Mouse (Mus musculus): ENCODE data around the gene Csl. TPM values are rescaled to one million over a fixed set of nuclear protein-coding genes. Genes with fewer than 3 reads are reported as not detected.

The Csl gene
- not detected in 2 replicates for polyA plus RNA-seq (2012; rRNA removed)

GRCm38 (mm10) chr10:99759558-99759957, at the start of gene Csl:
TSS of gene Csl (minus strand) at chr10:99759658.

